Mouse (Mus musculus) bone marrow, adult 2 months (tissue): ENCODE results near the gene Creb3l4.

Source experiments
- CTCF ChIP-seq: fragments of 200-500 bp; IDR thresholded peaks from 2 replicates; pipeline ENCODE4 v1.5.1; 2011; ENCODE audit warnings: low read length, control low read depth; ENCODE audit not compliant: control insufficient read depth, insufficient read depth
- POLR2A ChIP-seq: fragments of 200-500 bp; IDR thresholded peaks from 2 replicates; pipeline ENCODE4 v1.6.1; 2011; ENCODE audit warnings: low read depth, mild to moderate bottlenecking, control low read depth, low read length, borderline replicate concordance; ENCODE audit not compliant: control insufficient read depth

DNA sequence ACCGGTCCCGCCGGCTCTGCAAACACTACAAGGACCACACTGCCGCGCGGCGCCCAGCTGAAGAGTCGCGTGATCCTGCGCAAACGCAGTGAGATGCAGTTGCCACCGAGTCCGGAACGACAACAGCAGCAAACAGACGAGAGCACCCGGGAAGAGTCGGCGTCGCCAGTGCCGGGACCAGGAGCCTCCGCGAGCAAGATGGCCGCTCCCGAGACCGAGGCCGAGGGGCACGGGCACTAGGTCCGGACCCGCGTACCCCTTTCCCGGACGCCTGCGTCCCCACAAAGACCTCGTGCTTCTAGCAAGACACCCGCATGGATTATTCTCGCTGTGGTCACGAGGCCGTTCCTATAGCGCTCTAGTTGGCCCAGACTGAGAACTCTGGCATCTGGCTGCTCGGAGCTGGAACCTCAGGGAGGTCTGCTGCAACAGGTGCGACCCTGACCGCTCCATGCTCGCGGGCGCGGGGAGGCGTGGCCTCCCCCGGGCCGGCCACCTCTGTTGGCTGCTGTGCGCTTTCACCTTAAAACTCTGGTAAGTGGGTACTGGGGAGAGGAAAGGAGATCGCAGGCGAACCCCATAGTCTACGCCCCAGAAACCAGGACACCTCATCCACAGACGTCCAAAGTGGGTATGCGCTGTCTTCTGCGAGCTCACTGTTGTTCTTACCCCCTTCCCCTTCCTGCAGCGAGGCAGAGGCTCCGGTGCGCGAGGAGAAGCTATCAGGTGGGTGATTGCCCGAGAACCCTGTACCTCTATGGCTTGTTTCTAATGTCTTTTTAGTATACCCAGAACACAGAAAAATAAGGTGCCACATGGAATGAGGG is 11.6 kb downstream of the Creb3l4 start, which contains the start of gene Jtb:
- TF ChIP-seq CTCF: no peak; the same call in 1 of the 2 replicates
- TF ChIP-seq POLR2A: peak; percentile 91
